Mouse (Mus musculus): Measurements from ENCODE around the gene Arhgap27.

- TF ChIP-seq USF2 (conservative IDR thresholded peaks at IDR 0.05; ENCODE audit: low read depth, low read length) (no peak), CTCF (conservative IDR thresholded peaks at IDR 0.05 in 1 of 2, IDR thresholded peaks at IDR 0.05 in 1 of 2; ENCODE audit: low read depth in 2 of 2, low read length in 2 of 2) (no peak), POLR2A (IDR thresholded peaks at IDR 0.05; ENCODE audit: low read depth, low read length) (no peak), KAT2A (IDR thresholded peaks at IDR 0.05; ENCODE audit: insufficient replicate concordance, low read length) (no peak), POLR2AphosphoS2 (IDR thresholded peaks at IDR 0.05; ENCODE audit: low read depth, low read length) (no peak)
These were observed 70.6 kb downstream of the Arhgap27 start for GRCm38 (mm10) chr11:103292890-103293287.
